Mouse (Mus musculus) ovary, postnatal 14 days (tissue): ENCODE measurements around the gene Eno2.
"Not testable (repeated sequence)": the region's sequence is repeated elsewhere in the genome, so short reads cannot be mapped to it uniquely, and the experiment has no call there.

ENCODE experiments used
- DNase-seq: peaks from one replicate; pipeline ENCODE4 v3.0.0; 2022; ENCODE audit warnings: low spot score

The Eno2 gene

DNA sequence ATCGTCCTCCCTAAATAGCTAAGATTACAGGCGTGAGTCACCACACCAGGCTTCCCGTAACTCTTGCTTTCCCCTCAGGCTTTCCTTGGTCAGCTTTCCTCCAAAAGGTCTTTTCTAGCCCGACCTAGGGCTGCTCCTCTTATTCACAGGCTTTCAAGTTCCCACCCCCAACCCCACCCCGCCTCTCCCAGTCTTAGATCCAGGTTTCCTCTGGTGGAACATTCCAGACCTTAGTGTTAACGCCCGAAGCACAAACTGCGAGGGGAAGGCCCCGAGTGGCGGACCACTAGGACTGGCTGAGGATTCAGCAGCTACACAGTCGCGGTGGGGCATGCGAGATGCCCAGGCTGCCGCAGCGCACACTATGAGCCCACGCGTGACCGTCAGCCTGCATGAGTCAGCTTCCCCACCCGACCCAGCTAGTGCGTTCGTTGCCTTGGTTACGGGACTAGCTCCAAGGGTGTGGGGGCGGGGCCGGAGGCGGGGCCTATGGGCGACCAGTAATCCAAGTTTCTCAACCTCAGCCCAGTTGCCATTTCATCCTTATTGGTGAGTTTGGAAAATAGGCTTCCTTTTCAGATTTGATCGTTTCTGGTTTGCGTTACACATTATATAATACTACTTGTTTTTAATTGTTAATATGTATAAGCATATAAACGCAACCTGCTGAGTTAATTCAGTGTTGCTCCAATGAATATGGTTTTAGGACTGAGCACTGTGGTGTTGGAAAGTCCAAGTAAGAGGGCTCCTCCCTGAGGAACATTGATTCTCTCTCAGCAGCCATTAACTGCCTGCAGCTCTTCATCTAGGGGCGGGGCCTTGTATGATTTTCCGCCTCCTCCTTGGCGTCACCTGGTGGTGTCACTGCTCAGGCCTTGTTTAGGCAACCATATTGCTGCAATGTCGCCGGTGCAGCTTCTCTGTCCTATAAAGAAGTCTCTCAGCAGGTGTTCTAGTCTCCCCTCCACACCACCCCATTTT lies 36.2 kb upstream of the Eno2 start:
- peak; percentile 92 for DNase-seq

GRCm38 (mm10) chr6:124804341-124804740 lies 34.9 kb upstream of the Eno2 start:
- no peak for DNase-seq

DNA sequence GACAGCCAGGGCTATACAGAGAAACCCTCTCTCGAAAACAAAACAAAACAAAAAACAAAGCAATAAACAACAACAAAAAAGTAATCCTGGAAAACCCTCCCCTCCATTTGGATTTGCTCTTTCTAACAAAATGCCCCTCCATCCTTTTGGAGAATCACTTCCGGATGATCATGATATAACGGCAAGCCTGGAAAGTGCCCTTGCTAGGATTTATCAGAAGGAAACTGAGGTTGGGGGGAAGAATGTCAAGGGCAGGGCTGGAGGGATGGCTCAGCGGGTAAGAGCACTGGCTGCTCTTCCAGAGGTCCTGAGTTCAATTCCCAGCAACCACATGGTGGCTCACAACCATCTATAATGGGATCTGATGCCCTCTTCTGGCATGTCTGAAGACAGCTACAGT lies 34.2 kb upstream of the Eno2 start:
- DNase-seq: not testable (repeated sequence)

DNA sequence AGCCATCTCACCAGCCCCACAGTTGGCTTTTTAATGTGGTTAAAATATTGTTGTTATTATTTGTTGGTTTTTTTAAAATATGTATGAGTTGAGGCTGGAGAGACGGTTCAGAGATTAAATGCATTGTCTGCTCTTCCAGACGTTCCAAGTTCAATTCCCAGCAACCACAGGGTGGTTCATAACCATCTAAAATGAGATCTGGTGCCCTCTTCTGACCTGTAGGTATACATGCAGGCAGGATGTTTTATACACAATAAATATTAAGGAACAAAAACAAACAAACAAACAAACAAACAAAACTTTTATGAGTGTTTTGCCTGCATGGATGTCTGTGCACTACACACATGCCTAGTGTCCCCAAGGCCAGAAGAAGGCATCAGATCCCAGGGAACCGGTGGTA lies 33.6 kb upstream of the Eno2 start:
- no peak for DNase-seq

GRCm38 (mm10) chr6:124802400-124802799 lies 32.9 kb upstream of the Eno2 start:
- not testable (repeated sequence) for DNase-seq

GRCm38 (mm10) chr6:124796200-124796599 lies 26.7 kb upstream of the Eno2 start:
- DNase-seq: no peak

GRCm38 (mm10) chr6:124795781-124796180 lies 26.3 kb upstream of the Eno2 start:
- no peak for DNase-seq

DNA sequence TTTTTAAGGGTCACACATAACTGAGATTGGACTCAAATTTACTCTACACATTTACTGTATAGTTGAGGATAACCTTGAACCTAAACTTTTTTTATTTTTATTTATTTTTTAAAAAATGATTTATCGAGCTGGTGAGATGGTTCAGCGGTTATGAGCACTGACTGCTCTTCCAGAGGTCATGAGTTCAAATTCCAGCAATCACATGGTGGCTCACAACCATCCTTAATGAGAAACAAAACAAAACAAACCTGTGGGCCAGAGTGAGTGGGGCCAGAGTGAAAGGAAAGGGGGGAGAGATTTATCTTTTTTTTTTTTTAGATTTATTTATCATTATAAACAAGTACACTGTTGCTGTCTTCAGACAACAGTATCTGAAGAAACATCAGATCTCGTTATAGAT lies 22.4 kb upstream of the Eno2 start:
- no peak for DNase-seq

GRCm38 (mm10) chr6:124790121-124790520 lies 20.6 kb upstream of the Eno2 start:
- no peak for DNase-seq

- DNase-seq: no peak
Observed at GRCm38 (mm10) chr6:124789519-124789918, 20.0 kb upstream of the Eno2 start.

- no peak for DNase-seq
Observed at GRCm38 (mm10) chr6:124787722-124788121, 18.2 kb upstream of the Eno2 start.

DNA sequence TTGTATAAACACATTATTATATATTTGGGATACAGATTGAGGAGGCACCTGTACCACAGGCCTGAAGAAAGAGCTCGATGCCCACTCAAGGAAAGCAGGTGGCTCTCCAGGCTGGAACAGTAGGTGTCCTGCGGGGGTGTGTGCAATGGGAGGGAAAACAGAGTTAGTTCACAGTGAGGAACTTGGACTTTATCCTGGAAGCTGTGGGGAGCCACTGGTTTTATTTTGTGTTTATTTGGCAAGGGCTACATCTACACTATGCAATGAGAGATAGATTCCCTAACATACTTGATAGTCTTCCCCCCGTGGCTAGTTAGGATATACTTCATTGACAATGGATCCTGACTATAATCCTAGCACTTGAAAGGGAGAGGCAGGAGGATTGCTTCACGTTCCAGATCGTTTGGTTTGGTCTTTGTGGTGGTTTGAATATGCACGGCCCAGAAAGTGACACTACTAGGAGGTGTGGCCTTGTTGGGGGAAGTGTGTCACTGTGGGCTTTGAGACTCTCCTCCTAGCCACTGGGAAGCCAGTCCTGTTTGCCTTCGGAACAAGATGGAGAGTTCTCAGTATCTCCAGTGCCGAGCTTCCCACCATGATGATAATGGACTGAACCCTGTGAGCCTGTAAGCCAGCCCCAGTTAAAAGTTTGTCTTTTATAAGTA lies 17.4 kb upstream of the Eno2 start:
- no peak for DNase-seq

GRCm38 (mm10) chr6:124782436-124782835 lies 13.0 kb upstream of the Eno2 start:
- peak; percentile 25 for DNase-seq

DNA sequence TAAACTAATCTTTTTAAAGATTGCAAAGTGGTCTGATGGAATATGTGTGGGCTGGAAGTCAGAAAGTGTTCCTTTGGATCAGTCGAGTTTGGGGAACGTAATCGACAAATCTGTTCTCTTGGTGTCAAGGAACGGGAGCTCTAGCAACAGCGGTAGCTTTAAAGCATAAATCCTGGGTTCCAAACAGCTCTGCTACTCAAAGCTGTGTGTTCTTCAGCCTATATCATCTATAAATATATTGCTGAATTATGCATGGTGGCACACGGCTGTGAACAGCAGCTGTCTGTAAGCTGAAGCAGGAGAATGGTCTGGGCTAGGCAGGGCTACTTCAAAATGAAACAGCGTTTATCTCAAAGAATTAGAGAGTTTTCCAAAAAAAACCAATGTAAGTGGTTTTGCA lies 11.4 kb upstream of the Eno2 start:
- no peak for DNase-seq

DNA sequence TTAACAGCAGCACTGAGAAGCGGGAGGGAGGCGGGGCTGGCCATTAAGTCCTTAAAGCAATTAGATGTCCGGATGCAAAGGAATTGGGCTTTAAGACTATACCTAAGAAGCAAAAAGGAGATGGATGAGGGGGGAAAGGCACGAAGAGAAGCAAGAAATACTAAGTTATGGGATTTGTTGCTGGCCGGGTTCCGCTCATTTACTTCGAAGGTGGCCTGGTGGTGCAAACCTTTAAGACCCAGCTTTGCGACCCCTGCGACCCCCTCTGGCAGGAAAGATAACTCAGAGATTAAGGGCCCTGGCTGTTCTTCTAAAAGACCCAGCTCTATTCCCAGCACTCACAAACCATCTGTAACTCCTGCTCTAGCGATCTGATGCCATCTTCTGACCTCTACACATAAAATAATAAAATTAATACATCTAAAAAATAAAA lies 10.5 kb upstream of the Eno2 start:
- DNase-seq: no peak

- peak; percentile 42 for DNase-seq
Observed at GRCm38 (mm10) chr6:124779222-124779983, 9.9 kb upstream of the Eno2 start, which contains the start of gene Lrrc23. TSS of gene Lrrc23 (minus strand) at chr6:124779727.

DNA sequence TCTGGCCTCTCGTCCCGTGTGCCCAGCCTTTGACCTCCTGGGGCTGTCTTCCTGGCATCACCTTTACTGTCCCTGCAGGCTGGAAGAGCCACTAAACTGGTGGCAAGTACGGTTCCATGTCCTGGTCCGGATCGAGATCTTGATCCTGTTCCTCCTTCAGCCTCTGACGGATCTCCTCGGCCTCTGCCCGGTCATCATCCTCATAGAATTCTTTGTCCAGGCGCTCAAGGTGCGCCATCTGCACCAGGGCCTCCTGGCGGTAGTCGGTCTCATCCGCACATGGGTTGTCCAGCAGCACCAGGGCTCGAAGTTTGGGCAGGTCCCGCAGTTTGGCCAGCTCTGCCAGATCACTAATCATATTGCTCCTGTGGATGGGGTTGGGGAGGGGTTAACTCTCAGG lies 1.0 kb upstream of the Eno2 start:
- no peak for DNase-seq

- DNase-seq: no peak
Observed at GRCm38 (mm10) chr6:124770013-124770412, 540 bp upstream of the Eno2 start.

DNA sequence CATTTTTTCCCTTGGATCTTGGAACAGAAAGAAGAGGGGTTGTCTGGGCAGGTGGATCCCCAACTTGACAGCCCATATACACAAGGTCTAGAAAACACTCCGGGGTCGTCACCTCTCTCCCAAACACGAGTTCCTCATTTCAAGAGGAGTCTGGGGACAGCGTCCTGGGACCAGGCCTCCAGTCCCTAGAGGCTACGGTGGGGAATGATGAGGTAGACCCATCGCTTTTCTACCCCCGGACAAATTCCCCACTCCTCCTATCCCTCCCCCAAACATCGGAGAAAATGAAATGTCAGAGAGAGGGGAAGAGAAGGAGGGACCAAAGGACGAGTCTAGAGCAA lies 799 bp downstream of the Eno2 start:
- DNase-seq: no peak

GRCm38 (mm10) chr6:124767920-124768703 lies 1.4 kb downstream of the Eno2 start:
- no peak for DNase-seq

- no peak for DNase-seq
Observed at GRCm38 (mm10) chr6:124767536-124767919, 1.9 kb downstream of the Eno2 start.

GRCm38 (mm10) chr6:124765951-124766350 lies 3.5 kb downstream of the Eno2 start:
- no peak for DNase-seq
